In the genomic region with DNA sequence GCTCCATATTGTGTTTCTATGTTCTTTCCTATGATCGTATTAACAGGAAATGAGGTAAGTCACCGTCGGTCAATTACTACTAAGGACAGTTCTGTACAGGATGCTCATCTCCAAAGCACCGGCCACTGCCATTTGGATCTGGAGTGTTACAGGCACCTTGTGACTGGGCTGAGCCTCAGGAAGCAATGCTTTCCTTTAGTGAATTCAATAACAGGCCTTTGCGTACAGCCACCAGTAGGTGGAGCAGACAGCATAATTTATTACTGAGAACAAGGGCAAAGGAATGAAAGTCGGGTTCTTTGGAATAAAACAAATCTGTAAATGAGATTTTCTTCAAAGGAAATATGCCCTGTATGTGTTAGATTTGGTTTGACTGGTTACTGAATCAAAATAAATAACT, we compare ENCODE assay signal across 9 mouse cellular contexts.
DNase-seq lines count a peak whose midpoint lies in the region; ATAC-seq and TF ChIP-seq lines count a peak whose summit lies in the region.
"Had no signal": no experiment of that assay in that cellular context is flagged by ENCODE, and none has a peak within 500 bp of the region (broad histone marks: within the 10 kb centered on the region; RNA-seq: fewer than 3 reads in every experiment).

No protein-coding gene starts in this region.

- no peaks in the 10 kb centered on the region for H3K36me3 ChIP-seq in heart, embryonic 10.5 days
- H3K36me3 ChIP-seq in stomach, postnatal 0 days (ENCODE audit: control insufficient read depth, insufficient read depth, low read length): no peaks in the 10 kb centered on the region
- H3K36me3 ChIP-seq: stomach, embryonic 15.5 days had no signal

- peaks cover 13% of the 10 kb centered on the region; the same call in 1 of the 2 replicates for H3K4me1 ChIP-seq in heart, embryonic 10.5 days
- no peaks in the 10 kb centered on the region for H3K4me1 ChIP-seq in stomach, postnatal 0 days (replicated peaks; ENCODE audit: control insufficient read depth, insufficient read depth)
- H3K4me1 ChIP-seq: stomach, embryonic 15.5 days had no signal

- H3K27me3 ChIP-seq in heart, embryonic 10.5 days (ENCODE audit: insufficient read depth, poor library complexity, severe bottlenecking): no peaks in the 10 kb centered on the region
- H3K27me3 ChIP-seq in stomach, postnatal 0 days (ENCODE audit: control insufficient read depth, insufficient read depth, low read length): no peaks in the 10 kb centered on the region
- H3K27me3 ChIP-seq: stomach, embryonic 15.5 days had no signal

- no peak overlapping the region for H3K9ac ChIP-seq in stomach, postnatal 0 days (ENCODE audit: low read length)
- H3K9ac ChIP-seq: stomach, embryonic 15.5 days had no signal

- no peak for ATAC-seq in stomach, postnatal 0 days (ENCODE audit: low FRiP score, low TSS enrichment)

- peak; percentile 87 for TF ChIP-seq CTCF in stomach, postnatal 0 days (IDR thresholded peaks at IDR 0.05; ENCODE audit: low read depth)

- WGBS in heart, embryonic 10.5 days: 36% methylated on average over 6 of the region's 6 CpGs
- 33% methylated on average over 6 of the region's 6 CpGs for WGBS in stomach, postnatal 0 days

- H3K9me3 ChIP-seq in heart, embryonic 10.5 days: no peaks in the 10 kb centered on the region
- no peaks in the 10 kb centered on the region for H3K9me3 ChIP-seq in stomach, postnatal 0 days (ENCODE audit: control insufficient read depth, low read length)
- H3K9me3 ChIP-seq: stomach, embryonic 15.5 days had no signal

- peak; percentile 35 for DNase-seq in heart, adult 8-10 months (ENCODE audit: low spot score)
- DNase-seq in heart, embryonic 10.5 days (ENCODE audit: low spot score): no peak
- peak; percentile 54 for DNase-seq in Muller cell, postnatal 12 days (ENCODE audit: inconsistent ontology term)
- DNase-seq in cerebellum, adult 9-10 months: peak; percentile 58
- peak; percentile 48 to 74 for DNase-seq in frontal cortex, postnatal 36 days (ENCODE audit: low spot score in 2 of 2)
- peak; percentile 65 to 70 for DNase-seq in kidney, postnatal 4 days
- peak; percentile 64 for DNase-seq in lung, postnatal 14 days
- DNase-seq in stomach, postnatal 0 days (ENCODE audit: low spot score): peak; percentile 40

- H3K4me2 ChIP-seq in stomach, postnatal 0 days (replicated peaks; ENCODE audit: low read depth): no peak overlapping the region
- H3K4me2 ChIP-seq: stomach, embryonic 15.5 days had no signal

- H3K27ac ChIP-seq in heart, embryonic 10.5 days: no peak overlapping the region
- H3K27ac ChIP-seq in stomach, postnatal 0 days (replicated peaks): no peak overlapping the region
- H3K27ac ChIP-seq: stomach, embryonic 15.5 days had no signal

- no peak overlapping the region for H3K4me3 ChIP-seq in heart, embryonic 10.5 days
- no peak overlapping the region for H3K4me3 ChIP-seq in stomach, postnatal 0 days (ENCODE audit: low read depth, low read length)
- H3K4me3 ChIP-seq: stomach, embryonic 15.5 days had no signal

- no peak for TF ChIP-seq EP300 in stomach, postnatal 0 days (optimal IDR thresholded peaks at IDR 0.05)
